12 mouse cellular contexts compared by ENCODE assay signal in genomic region chr2:156349286-156349848, GRCm38 (mm10).
"Had no signal": no experiment of that assay in that cellular context is flagged by ENCODE, and none has a peak within 500 bp of the region (broad histone marks: within the 10 kb centered on the region; RNA-seq: fewer than 3 reads in every experiment).

No protein-coding gene starts in this region.

- H3K27ac ChIP-seq: left cerebral cortex, adult 2 months; limb, embryonic 12.5 days; liver, embryonic 14.5 days; midbrain, embryonic 12.5 days; neural tube, embryonic 15.5 days; stomach, postnatal 0 days had no signal

- H3K36me3 ChIP-seq: limb, embryonic 12.5 days; midbrain, embryonic 12.5 days; neural tube, embryonic 15.5 days had no signal

- H3K4me1 ChIP-seq: limb, embryonic 12.5 days had no signal

- H3K9me3 ChIP-seq: limb, embryonic 12.5 days; midbrain, embryonic 12.5 days; neural tube, embryonic 15.5 days had no signal

- DNase-seq: kidney, postnatal 14 days; liver; lung, adult 18-20 months; right cerebral cortex, adult 18-20 months; thymus, postnatal 4 days had no signal

- H3K4me3 ChIP-seq: left cerebral cortex, adult 2 months; limb, embryonic 12.5 days; midbrain, embryonic 12.5 days; myocyte; neural tube, embryonic 15.5 days had no signal

- H3K4me2 ChIP-seq: limb, embryonic 12.5 days; midbrain, embryonic 12.5 days; neural tube, embryonic 15.5 days had no signal

- H3K27me3 ChIP-seq: limb, embryonic 12.5 days; midbrain, embryonic 12.5 days; neural tube, embryonic 15.5 days had no signal

- H3K9ac ChIP-seq: limb, embryonic 12.5 days; liver, embryonic 14.5 days; midbrain, embryonic 12.5 days; neural tube, embryonic 15.5 days had no signal
